Mouse (Mus musculus) heart, postnatal 25 days (tissue): ENCODE measurements around the gene Atl3. TPM values are rescaled to one million over a fixed set of nuclear protein-coding genes. Genes with fewer than 3 reads are reported as not detected.
"Not testable (repeated sequence)": the region's sequence is repeated elsewhere in the genome, so short reads cannot be mapped to it uniquely, and the experiment has no call there.

ENCODE experiments used
- DNase-seq: peaks from one replicate; pipeline ENCODE4 v3.0.0; 2022; ENCODE audit warnings: low spot score
- intact Hi-C: fragments of 180-260 bp; cut with DNase I; formaldehyde crosslinking; loops from one replicate; pipeline ENCODE4 v1.15.1; 2025
- total RNA-seq, 2 experiments: library from RNA; stranded (reverse); gene quantifications; 2 replicates each; pipeline ENCODE4 v1.2.3; 2021

Gene Atl3
- total RNA-seq, 2 experiments from 2014 or later = 15.5 to 19.2 TPM

- intact Hi-C loops = no loop called here
- no peak for DNase-seq
These were observed 1.6 kb downstream of the Atl3 start for GRCm38 (mm10) chr19:7495221-7496038.

GRCm38 (mm10) chr19:7496070-7496469, 2.2 kb downstream of the Atl3 start:
- intact Hi-C loops, DNase-seq: not testable (repeated sequence)

DNA sequence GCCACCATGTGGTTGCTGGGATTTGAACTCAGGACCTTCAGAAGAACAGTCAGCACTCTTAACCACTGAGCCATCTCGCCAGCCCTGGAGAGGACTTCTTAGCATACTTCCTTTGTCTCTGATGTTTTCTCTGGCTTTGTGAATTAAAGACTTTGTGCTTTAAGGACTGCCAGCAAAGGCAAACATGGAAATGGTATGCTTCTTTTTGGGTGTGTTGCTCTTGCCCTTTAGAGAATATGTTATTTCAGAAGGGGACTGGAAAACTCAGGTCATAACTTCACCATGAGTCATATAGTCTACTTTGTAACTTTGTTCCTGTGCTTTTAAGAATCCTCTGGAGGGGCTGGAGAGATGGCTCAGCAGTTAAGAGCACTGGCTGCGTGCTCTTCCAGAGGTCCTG, 5.0 kb downstream of the Atl3 start:
- intact Hi-C loops = no loop called here
- no peak for DNase-seq

- DNase-seq = no peak
These were observed 6.9 kb downstream of the Atl3 start for GRCm38 (mm10) chr19:7500701-7501100.

DNA sequence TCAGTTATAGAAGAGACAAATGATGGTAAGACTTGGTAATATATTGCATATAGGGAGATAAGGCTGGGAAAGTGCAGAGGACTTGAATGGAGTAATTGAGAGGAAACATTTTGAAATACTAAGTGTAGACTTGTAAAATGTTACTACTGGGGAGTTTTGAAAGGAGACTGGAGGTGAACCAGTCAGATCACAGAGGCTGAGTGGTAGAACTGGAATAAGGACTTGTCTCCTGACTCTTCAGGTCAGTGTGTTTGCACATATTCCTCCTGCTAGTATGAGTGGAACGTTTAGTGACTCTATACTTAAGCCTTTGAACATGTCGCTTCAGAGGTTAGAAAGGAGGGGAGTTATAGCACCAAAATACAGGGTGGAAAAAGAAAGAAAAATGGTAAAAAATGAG, 8.6 kb downstream of the Atl3 start:
- intact Hi-C loops = no loop called here
- DNase-seq = no peak

More at GRCm38 (mm10) chr19:7500701-7501100, 6.9 kb downstream of the Atl3 start:
- intact Hi-C loops = no loop called here

GRCm38 (mm10) chr19:7506321-7506720, 12.5 kb downstream of the Atl3 start:
- DNase-seq = no peak
- intact Hi-C loops = no loop called here

DNA sequence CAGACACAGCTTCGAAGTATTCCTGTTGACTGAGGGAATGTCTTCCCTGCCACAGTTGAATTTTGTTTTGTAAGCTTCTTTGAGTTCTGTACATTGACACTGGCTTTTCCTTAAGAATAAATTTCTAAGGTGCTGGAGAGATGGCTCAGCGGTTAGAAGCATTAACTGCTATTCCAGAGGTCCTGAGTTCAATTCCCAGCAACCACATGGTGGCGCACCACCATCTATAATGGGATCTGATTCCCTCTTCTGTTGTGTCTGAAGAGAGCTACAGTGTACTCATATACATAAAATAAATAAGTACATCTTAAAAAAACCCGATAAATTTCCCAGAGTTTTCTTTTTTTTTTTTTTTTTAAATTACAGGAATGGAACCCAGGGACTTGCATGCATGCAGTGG, 14.2 kb downstream of the Atl3 start:
- intact Hi-C loops = no loop called here
- no peak for DNase-seq

DNA sequence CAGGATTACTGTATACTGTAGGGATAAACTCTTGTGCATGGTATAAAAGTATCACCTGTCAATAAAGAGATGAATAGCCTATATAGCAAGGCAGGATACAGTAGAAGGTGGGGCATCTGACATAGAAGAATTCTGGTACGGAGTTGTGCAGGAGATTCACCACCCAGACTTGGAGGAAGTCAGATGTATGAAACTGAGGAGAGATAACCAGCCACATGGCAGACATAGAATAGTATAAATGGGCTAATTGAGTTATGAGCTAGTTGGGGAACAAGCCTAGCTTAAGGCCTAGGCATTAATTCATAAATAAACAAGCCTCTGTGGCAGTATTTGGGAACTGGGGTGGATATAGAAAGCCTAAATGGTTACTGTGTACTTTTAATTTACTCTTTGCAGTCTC, 22.6 kb downstream of the Atl3 start:
- intact Hi-C loops = no loop called here
- no peak for DNase-seq

- intact Hi-C loops = no loop called here
- no peak for DNase-seq
These were observed 27.8 kb downstream of the Atl3 start for GRCm38 (mm10) chr19:7521619-7522018.

DNA sequence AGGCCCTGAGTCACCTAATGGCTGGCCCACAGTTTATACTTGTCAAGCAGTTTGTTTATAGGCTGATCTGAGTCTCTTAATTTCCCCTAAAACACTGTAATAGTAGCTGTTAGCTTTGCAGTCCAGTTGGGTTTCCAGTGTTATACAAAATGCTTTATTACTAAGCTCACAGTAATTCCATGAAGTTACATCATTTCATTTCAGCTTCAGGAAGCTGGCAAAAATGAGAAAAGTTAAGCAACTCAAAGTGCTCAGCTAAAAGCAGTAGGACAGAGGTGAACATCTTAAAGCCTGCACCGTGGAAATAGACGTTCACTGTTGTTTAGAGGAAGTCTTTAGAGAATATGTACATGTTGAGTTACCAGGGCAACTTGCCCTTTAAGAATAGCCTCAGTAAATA, 29.0 kb downstream of the Atl3 start:
- DNase-seq = no peak
- intact Hi-C loops = no loop called here

- intact Hi-C loops = no loop called here
- DNase-seq = no peak
These were observed 29.5 kb downstream of the Atl3 start for GRCm38 (mm10) chr19:7523292-7523691.

- intact Hi-C loops = no loop called here
- no peak for DNase-seq
These were observed 29.9 kb downstream of the Atl3 start for GRCm38 (mm10) chr19:7523781-7524180.

DNA sequence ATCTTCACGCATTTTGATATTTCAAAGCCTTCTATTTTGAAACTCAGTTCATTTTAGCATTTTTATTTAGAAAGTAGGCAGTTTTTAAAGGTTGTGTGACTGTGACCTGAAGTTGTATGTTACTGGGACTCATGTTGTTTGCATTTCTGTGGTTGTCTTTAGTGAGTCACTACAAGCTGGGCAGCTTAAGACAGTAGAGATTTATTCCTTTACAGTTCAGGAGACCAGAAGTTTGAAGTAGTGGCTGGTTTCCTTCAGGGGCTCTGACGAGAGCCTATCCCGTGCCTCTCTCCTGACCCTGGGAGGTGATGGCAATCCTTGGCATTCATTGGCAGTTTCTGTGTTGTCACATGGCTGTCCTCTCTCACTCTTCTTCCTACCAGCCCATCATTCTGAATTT, 31.0 kb downstream of the Atl3 start:
- no peak for DNase-seq
- intact Hi-C loops = no loop called here

DNA sequence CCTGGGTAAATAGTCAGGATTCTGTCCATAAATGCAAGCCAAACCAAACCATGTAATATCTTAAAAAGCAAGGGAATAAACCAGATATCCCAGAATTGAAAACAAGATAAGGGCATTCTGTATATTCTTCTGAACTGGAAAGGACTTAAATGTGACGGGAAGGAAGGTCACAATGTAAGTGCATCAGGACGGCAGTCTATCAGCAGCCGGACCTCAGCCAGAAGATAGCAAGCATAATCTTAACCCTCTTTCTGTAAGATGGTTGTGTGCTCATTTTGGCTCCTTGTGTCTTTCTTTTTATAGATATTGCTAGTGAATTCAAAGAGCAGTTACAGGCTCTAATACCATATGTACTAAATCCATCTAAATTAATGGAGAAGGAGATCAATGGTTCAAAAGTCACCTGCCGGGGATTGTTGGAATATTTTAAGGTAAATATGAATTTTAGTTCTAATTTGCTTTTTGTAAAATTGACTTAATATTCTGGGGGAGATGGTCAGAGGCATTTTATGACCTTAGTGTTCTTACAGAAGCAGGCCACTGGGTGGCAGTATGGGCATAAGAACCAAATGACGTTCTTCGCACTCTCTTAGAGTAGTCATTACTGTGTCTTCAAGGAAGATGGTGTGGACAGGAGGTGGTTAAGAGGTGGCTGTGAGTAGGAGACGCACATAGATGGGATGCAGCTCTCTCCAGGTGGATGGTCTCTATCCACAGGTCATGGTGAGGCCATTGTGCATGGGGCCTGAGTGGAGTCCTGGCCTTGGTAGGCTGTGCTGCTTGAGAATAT, 35.0 kb downstream of the Atl3 start:
- intact Hi-C loops = loop anchor here (1.0 kb wide), 2 partner anchors 66 to 88 kb away; no protein-coding TSS in a partner anchor
- no peak for DNase-seq

- intact Hi-C loops = loop anchor here (2.0 kb wide), 1 partner anchor 25 kb away; the partner anchor contains the start of gene Pla2g16
These were observed 38.1 kb downstream of the Atl3 start for GRCm38 (mm10) chr19:7531906-7532305.

DNA sequence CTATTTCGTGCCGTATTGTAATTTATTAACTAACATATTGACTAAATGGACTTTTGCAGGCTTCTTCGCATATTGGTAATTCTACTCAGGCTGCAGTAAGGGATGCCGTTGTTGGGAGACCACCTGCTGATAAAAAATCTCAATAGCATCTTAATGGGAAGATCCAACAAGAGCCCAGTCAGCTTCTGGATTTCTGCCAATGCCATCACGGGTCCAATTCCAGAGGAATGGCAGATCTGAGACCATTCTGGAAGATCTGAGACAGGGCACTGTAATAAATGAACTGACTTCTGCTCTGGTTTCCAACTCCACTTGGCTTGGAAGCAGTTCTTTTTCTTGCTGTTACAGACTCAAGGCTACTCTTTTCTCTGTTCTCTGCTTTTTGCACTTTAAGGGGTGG, 40.1 kb downstream of the Atl3 start:
- DNase-seq = no peak
- intact Hi-C loops = no loop called here

More at GRCm38 (mm10) chr19:7531906-7532305, 38.1 kb downstream of the Atl3 start:
- no peak for DNase-seq

DNA sequence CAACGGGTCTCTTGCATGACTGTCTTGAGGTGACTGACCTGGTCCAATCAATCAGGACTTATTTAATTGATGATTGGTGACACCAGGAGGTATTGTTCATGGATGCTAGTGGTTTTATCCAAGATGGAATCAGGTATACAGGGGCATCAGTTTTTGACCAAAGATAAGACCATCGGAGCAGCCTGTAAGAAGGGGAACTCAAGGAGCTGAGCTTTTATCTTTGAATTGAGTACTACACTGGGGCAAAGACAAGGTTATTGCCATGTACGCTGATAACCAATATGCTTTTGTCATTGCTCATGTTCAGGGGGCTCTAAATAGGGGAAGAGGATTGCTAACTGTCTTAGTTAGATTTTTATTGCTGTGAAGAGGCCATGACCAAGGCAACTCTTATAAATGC, 55.1 kb downstream of the Atl3 start:
- intact Hi-C loops = no loop called here
- no peak for DNase-seq

- no peak for DNase-seq
These were observed 57.9 kb downstream of the Atl3 start for GRCm38 (mm10) chr19:7551550-7552300.

GRCm38 (mm10) chr19:7552301-7552673, 58.4 kb downstream of the Atl3 start:
- no peak for DNase-seq
- intact Hi-C loops = no loop called here

More at GRCm38 (mm10) chr19:7551550-7552300, 57.9 kb downstream of the Atl3 start:
- intact Hi-C loops = no loop called here

DNA sequence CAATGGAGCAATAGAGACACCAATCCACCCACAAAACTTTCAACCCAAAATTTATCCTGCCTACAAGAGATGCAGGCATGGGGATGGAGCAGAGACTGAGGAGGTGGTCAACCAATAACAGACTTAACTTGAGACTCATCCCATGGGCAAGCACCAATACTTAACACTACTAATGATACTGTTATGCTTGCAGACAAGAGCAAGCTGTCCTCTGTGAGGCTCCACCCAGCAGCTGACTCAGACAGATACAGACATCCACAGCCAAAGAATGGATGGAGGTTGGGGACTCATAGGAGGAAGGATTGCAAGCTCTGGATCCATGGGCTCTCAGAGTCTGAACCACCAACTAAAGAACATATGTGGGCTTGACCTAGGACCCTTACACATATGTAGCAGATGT, 59.6 kb downstream of the Atl3 start:
- intact Hi-C loops = no loop called here

More for the DNA sequence above, 59.6 kb downstream of the Atl3 start:
- DNase-seq = no peak
